8 mouse cellular contexts compared by ENCODE assay signal in genomic region chr7:30957367-30957783, GRCm38 (mm10). TPM values are rescaled to one million over a fixed set of nuclear protein-coding genes. Genes with fewer than 3 reads are reported as not detected.
DNase-seq lines count a peak whose midpoint lies in the region; ATAC-seq and TF ChIP-seq lines count a peak whose summit lies in the region.

No protein-coding gene starts in this region.

- no peaks in the 10 kb centered on the region for H3K9me3 ChIP-seq in heart, embryonic 10.5 days
- no peaks in the 10 kb centered on the region for H3K9me3 ChIP-seq in kidney, embryonic 16.5 days (ENCODE audit: low read length)
- no peaks in the 10 kb centered on the region for H3K9me3 ChIP-seq in stomach, embryonic 15.5 days

- H3K27me3 ChIP-seq in heart, embryonic 10.5 days (ENCODE audit: insufficient read depth, poor library complexity, severe bottlenecking): no peaks in the 10 kb centered on the region
- H3K27me3 ChIP-seq in kidney, embryonic 16.5 days (ENCODE audit: insufficient read depth, low read length): no peaks in the 10 kb centered on the region
- H3K27me3 ChIP-seq in liver, adult 2 months (ENCODE audit: control insufficient read depth, insufficient read depth, low read length): no peaks in the 10 kb centered on the region
- H3K27me3 ChIP-seq in stomach, embryonic 15.5 days (replicated peaks): no peaks in the 10 kb centered on the region

- TF ChIP-seq CTCF in bone marrow macrophage, adult 2 months (IDR thresholded peaks at IDR 0.05; ENCODE audit: low read depth, low read length): no peak
- no peak for TF ChIP-seq CTCF in embryonic fibroblast, embryonic 13.5 days (IDR thresholded peaks at IDR 0.05; ENCODE audit: borderline replicate concordance, insufficient read depth, low read length)
- TF ChIP-seq CTCF in liver, adult 2 months (IDR thresholded peaks at IDR 0.05; ENCODE audit: low read depth, low read length): no peak

- H3K9ac ChIP-seq in kidney, embryonic 16.5 days (replicated peaks; ENCODE audit: low read length): peak overlapping the region; percentile 93
- peak overlapping the region; percentile 99 for H3K9ac ChIP-seq in liver, adult 2 months (ENCODE audit: low read depth, low read length)
- peak overlapping the region; percentile 54; the same call in 1 of the 2 replicates for H3K9ac ChIP-seq in stomach, embryonic 15.5 days

- H3K4me1 ChIP-seq in bone marrow macrophage, adult 2 months (ENCODE audit: control insufficient read depth, insufficient read depth, low read length): peaks cover 32% of the 10 kb centered on the region
- peaks cover 4% of the 10 kb centered on the region for H3K4me1 ChIP-seq in embryonic fibroblast, embryonic 13.5 days (ENCODE audit: control insufficient read depth, insufficient read depth, low read length)
- H3K4me1 ChIP-seq in heart, embryonic 10.5 days: peaks cover 20% of the 10 kb centered on the region
- peaks cover 22% of the 10 kb centered on the region for H3K4me1 ChIP-seq in kidney, embryonic 16.5 days (ENCODE audit: insufficient read depth, low read length)
- H3K4me1 ChIP-seq in liver, adult 2 months (ENCODE audit: control insufficient read depth, insufficient read depth, low read length): peaks cover 40% of the 10 kb centered on the region
- H3K4me1 ChIP-seq in stomach, embryonic 15.5 days: peaks cover 23% of the 10 kb centered on the region

- H3K36me3 ChIP-seq in heart, embryonic 10.5 days: peaks cover 48% of the 10 kb centered on the region
- peaks cover 34% of the 10 kb centered on the region for H3K36me3 ChIP-seq in kidney, embryonic 16.5 days (ENCODE audit: insufficient read depth, low read length)
- peaks cover 19% of the 10 kb centered on the region for H3K36me3 ChIP-seq in liver, adult 2 months (ENCODE audit: control insufficient read depth, insufficient read depth, low read length)
- H3K36me3 ChIP-seq in stomach, embryonic 15.5 days: peaks cover 13% of the 10 kb centered on the region; the same call in 1 of the 2 replicates

- H3K27ac ChIP-seq in bone marrow macrophage, adult 2 months (ENCODE audit: insufficient read depth, low read depth, low read length): peak overlapping the region; percentile 91
- H3K27ac ChIP-seq in embryonic fibroblast, embryonic 13.5 days (ENCODE audit: insufficient read depth, low read length): peak overlapping the region; percentile 94
- peak overlapping the region; percentile 99 for H3K27ac ChIP-seq in heart, embryonic 10.5 days
- H3K27ac ChIP-seq in kidney, embryonic 16.5 days (ENCODE audit: low read length): peak overlapping the region; percentile 98
- peak overlapping the region; percentile 99 for H3K27ac ChIP-seq in liver, adult 2 months (replicated peaks; ENCODE audit: insufficient read depth, low read depth, low read length)
- H3K27ac ChIP-seq in stomach, embryonic 15.5 days: peak overlapping the region; percentile 97

- peak; percentile 94 to 96 for DNase-seq in B cell, adult 2 months
- DNase-seq in heart, embryonic 10.5 days (ENCODE audit: low spot score): peak; percentile 94
- DNase-seq in liver, adult 2 months (ENCODE audit: extremely low read depth, low read depth, low spot score): peak; percentile 72
- DNase-seq in natural killer cell, adult 2 months (ENCODE audit: low spot score in 2 of 2): peak; percentile 91 to 94

- ATAC-seq in kidney, embryonic 16.5 days (ENCODE audit: low FRiP score, low TSS enrichment): peak; percentile 46
- ATAC-seq in stomach, embryonic 15.5 days (ENCODE audit: insufficient read depth, low FRiP score, low read depth): peak; percentile 70

- H3K4me2 ChIP-seq in kidney, embryonic 16.5 days (replicated peaks; ENCODE audit: low read depth, low read length): peak overlapping the region; percentile 84
- peak overlapping the region; percentile 58 for H3K4me2 ChIP-seq in stomach, embryonic 15.5 days

- no peak for TF ChIP-seq POLR2A in bone marrow macrophage, adult 2 months (IDR thresholded peaks at IDR 0.05; ENCODE audit: borderline replicate concordance, low read depth, low read length)
- TF ChIP-seq POLR2A in embryonic fibroblast, embryonic 13.5 days (IDR thresholded peaks at IDR 0.05; ENCODE audit: low read depth, low read length): peak; percentile 85
- peak; percentile 63; the same call in 1 of the 2 replicates for TF ChIP-seq POLR2A in liver, adult 2 months (IDR thresholded peaks at IDR 0.05; ENCODE audit: extremely low read depth, insufficient read depth, low read length)

- H3K4me3 ChIP-seq in bone marrow macrophage, adult 2 months (ENCODE audit: insufficient read depth, low read length): peak overlapping the region; percentile 89
- peak overlapping the region; percentile 77 for H3K4me3 ChIP-seq in embryonic fibroblast, embryonic 13.5 days (ENCODE audit: insufficient read depth, low read length)
- peak overlapping the region; percentile 98 for H3K4me3 ChIP-seq in heart, embryonic 10.5 days
- H3K4me3 ChIP-seq in kidney, embryonic 16.5 days (ENCODE audit: low read length): peak overlapping the region; percentile 74
- H3K4me3 ChIP-seq in liver, adult 2 months (ENCODE audit: insufficient read depth, low read depth, low read length): peak overlapping the region; percentile 98
- peak overlapping the region; percentile 92 for H3K4me3 ChIP-seq in stomach, embryonic 15.5 days (replicated peaks)

- under 1% methylated on average over 43 of the region's 43 CpGs for WGBS in heart, embryonic 10.5 days
- WGBS in kidney, embryonic 16.5 days: under 1% methylated on average over 43 of the region's 43 CpGs
- WGBS in liver, adult 2 months: under 1% methylated on average over 43 of the region's 43 CpGs
- WGBS in stomach, embryonic 15.5 days: under 1% methylated on average over 43 of the region's 43 CpGs

- peaks cover 7% of the 10 kb centered on the region; the same call in 1 of the 2 replicates for H3K79me2 ChIP-seq in liver, adult 2 months (ENCODE audit: control insufficient read depth, insufficient read depth, low read length)

RNA-seq across cellular contexts. Expression of gene Usf2, which starts 0.8 kb away (rescaled TPM):
- 208 and 246 TPM in 2 replicates for polyA plus RNA-seq in bone marrow macrophage, adult 2 months (2012; ENCODE audit: insufficient read depth, insufficient read length, missing spikeins)
- polyA plus RNA-seq in embryonic fibroblast, embryonic 13.5 days (2011; ENCODE audit: insufficient read length, low read depth, missing spikeins): 55.5 and 61.1 TPM in 2 replicates
- polyA plus RNA-seq in heart, embryonic 10.5 days (2016; fragmentation: Nextera tagmentation; extraction: Ambion mirVana): 15.0 and 26.9 TPM in 2 replicates
- 19.8 and 25.3 TPM in 2 replicates for polyA plus RNA-seq in kidney, embryonic 16.5 days (2015; fragmentation: Nextera tagmentation; extraction: Ambion mirVana)
- 40.5 and 55.1 TPM in 2 replicates for total RNA-seq in liver, adult 2 months (2014; rRNA removed)
- 160 and 161 TPM in 2 replicates for polyA plus RNA-seq in liver, adult 2 months (2012; rRNA removed)
- 19.9 and 22.9 TPM in 2 replicates for polyA plus RNA-seq in stomach, embryonic 15.5 days (2015; fragmentation: Nextera tagmentation; extraction: Ambion mirVana)

RNA-seq across cellular contexts. Expression of gene Hamp, which starts 13.5 kb away (rescaled TPM):
- not detected in 2 replicates for polyA plus RNA-seq in bone marrow macrophage, adult 2 months (2012; ENCODE audit: insufficient read depth, insufficient read length, missing spikeins)
- not detected in 2 replicates for polyA plus RNA-seq in embryonic fibroblast, embryonic 13.5 days (2011; ENCODE audit: insufficient read length, low read depth, missing spikeins)
- polyA plus RNA-seq in heart, embryonic 10.5 days (2016; fragmentation: Nextera tagmentation; extraction: Ambion mirVana): not detected in 2 replicates
- not detected in 2 replicates for polyA plus RNA-seq in kidney, embryonic 16.5 days (2015; fragmentation: Nextera tagmentation; extraction: Ambion mirVana)
- total RNA-seq in liver, adult 2 months (2014; rRNA removed): 1,191 and 3,227 TPM in 2 replicates
- polyA plus RNA-seq in liver, adult 2 months (2012; rRNA removed): 8,217 and 12,671 TPM in 2 replicates
- polyA plus RNA-seq in stomach, embryonic 15.5 days (2015; fragmentation: Nextera tagmentation; extraction: Ambion mirVana): 0.39 and 1.8 TPM in 2 replicates

RNA-seq across cellular contexts. Expression of gene Lsr, which starts 15.9 kb away (rescaled TPM):
- 29.2 and 32.1 TPM in 2 replicates for polyA plus RNA-seq in bone marrow macrophage, adult 2 months (2012; ENCODE audit: insufficient read depth, insufficient read length, missing spikeins)
- polyA plus RNA-seq in embryonic fibroblast, embryonic 13.5 days (2011; ENCODE audit: insufficient read length, low read depth, missing spikeins): not detected in 2 replicates
- 16.6 and 40.3 TPM in 2 replicates for polyA plus RNA-seq in heart, embryonic 10.5 days (2016; fragmentation: Nextera tagmentation; extraction: Ambion mirVana)
- 72.5 and 73.5 TPM in 2 replicates for polyA plus RNA-seq in kidney, embryonic 16.5 days (2015; fragmentation: Nextera tagmentation; extraction: Ambion mirVana)
- total RNA-seq in liver, adult 2 months (2014; rRNA removed): 75.7 and 86.7 TPM in 2 replicates
- polyA plus RNA-seq in liver, adult 2 months (2012; rRNA removed): 289 and 362 TPM in 2 replicates
- 102 and 116 TPM in 2 replicates for polyA plus RNA-seq in stomach, embryonic 15.5 days (2015; fragmentation: Nextera tagmentation; extraction: Ambion mirVana)

RNA-seq across cellular contexts. Expression of gene Fam187b, which starts 16.2 kb away (rescaled TPM):
- polyA plus RNA-seq in bone marrow macrophage, adult 2 months (2012; ENCODE audit: insufficient read depth, insufficient read length, missing spikeins): 4.6 and 7.3 TPM in 2 replicates
- not detected in 2 replicates for polyA plus RNA-seq in embryonic fibroblast, embryonic 13.5 days (2011; ENCODE audit: insufficient read length, low read depth, missing spikeins)
- polyA plus RNA-seq in heart, embryonic 10.5 days (2016; fragmentation: Nextera tagmentation; extraction: Ambion mirVana): 1.2 and 2.5 TPM in 2 replicates
- 8.0 and 9.0 TPM in 2 replicates for polyA plus RNA-seq in kidney, embryonic 16.5 days (2015; fragmentation: Nextera tagmentation; extraction: Ambion mirVana)
- total RNA-seq in liver, adult 2 months (2014; rRNA removed): 2.4 and 3.0 TPM in 2 replicates
- polyA plus RNA-seq in liver, adult 2 months (2012; rRNA removed): 3.7 and 3.9 TPM in 2 replicates
- polyA plus RNA-seq in stomach, embryonic 15.5 days (2015; fragmentation: Nextera tagmentation; extraction: Ambion mirVana): 8.7 and 9.7 TPM in 2 replicates

RNA-seq across cellular contexts. Expression of gene Hamp2, which starts 32.9 kb away (rescaled TPM):
- not detected in 2 replicates for polyA plus RNA-seq in bone marrow macrophage, adult 2 months (2012; ENCODE audit: insufficient read depth, insufficient read length, missing spikeins)
- polyA plus RNA-seq in embryonic fibroblast, embryonic 13.5 days (2011; ENCODE audit: insufficient read length, low read depth, missing spikeins): not detected in 2 replicates
- polyA plus RNA-seq in heart, embryonic 10.5 days (2016; fragmentation: Nextera tagmentation; extraction: Ambion mirVana): not detected in 2 replicates
- polyA plus RNA-seq in kidney, embryonic 16.5 days (2015; fragmentation: Nextera tagmentation; extraction: Ambion mirVana): not detected in 2 replicates
- 445 and 548 TPM in 2 replicates for total RNA-seq in liver, adult 2 months (2014; rRNA removed)
- polyA plus RNA-seq in liver, adult 2 months (2012; rRNA removed): 6,798 and 9,385 TPM in 2 replicates
- 0.62 TPM in 1 of 2 replicates, not detected in the other for polyA plus RNA-seq in stomach, embryonic 15.5 days (2015; fragmentation: Nextera tagmentation; extraction: Ambion mirVana)

Comparison
In these comparisons a context has a peak if more than half of its experiments do, and no peak if none do; other contexts are left out.
1. Peak in every context shown above with its lines: DNase-seq, ATAC-seq, H3K4me3 ChIP-seq and H3K27ac ChIP-seq.
2. RNA of gene Hamp, which starts 13.5 kb away (polyA plus RNA-seq): 8,217 to 12,671 TPM in liver, adult 2 months; 0.39 to 1.8 TPM in stomach, embryonic 15.5 days, not detected in bone marrow macrophage, adult 2 months, not detected in embryonic fibroblast, embryonic 13.5 days, not detected in heart, embryonic 10.5 days and not detected in kidney, embryonic 16.5 days; every median in the first group is over 1,000 times any median in the second.
3. RNA of gene Lsr, which starts 15.9 kb away (polyA plus RNA-seq): 289 to 362 TPM in liver, adult 2 months, 102 to 116 TPM in stomach, embryonic 15.5 days, 72.5 to 73.5 TPM in kidney, embryonic 16.5 days, 16.6 to 40.3 TPM in heart, embryonic 10.5 days and 29.2 to 32.1 TPM in bone marrow macrophage, adult 2 months; not detected in embryonic fibroblast, embryonic 13.5 days; every median in the first group is over 10 times any median in the second.